16 mouse cellular contexts compared by ENCODE assay signal in the genomic region with DNA sequence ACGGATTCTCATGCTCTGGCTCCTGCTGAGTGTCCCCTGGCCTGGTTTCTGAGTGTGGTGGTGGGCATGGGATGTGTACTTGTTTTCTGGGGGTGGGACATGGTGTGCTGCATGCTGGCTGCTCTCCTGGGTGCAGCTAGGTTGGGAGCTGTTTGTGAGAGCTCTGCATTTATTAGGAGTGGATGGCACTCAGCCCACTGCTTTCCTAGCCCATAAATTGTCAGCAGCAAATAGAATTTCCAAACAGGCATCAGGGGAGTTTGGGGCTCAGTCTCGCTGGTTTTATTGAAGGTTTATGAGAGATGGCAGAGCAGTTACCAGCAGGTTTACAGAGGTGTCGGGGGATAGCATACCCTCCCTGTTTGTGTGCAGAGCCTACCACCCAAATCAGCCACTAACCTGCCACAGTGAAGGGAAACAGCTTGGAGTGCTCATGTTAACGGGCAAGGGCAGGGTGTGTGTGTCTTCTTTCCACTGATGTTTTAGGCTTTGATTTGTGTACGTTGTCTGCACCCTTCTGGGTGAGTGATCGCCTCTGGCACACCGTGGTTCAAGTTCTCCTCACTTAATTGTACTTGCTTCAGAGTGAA.
DNase-seq lines count a peak whose midpoint lies in the region; ATAC-seq and TF ChIP-seq lines count a peak whose summit lies in the region.
"Had no signal": no experiment of that assay in that cellular context is flagged by ENCODE, and none has a peak within 500 bp of the region (broad histone marks: within the 10 kb centered on the region; RNA-seq: fewer than 3 reads in every experiment).

No protein-coding gene starts in this region.

- no peak for TF ChIP-seq CTCF in layer of hippocampus, adult 2 months (conservative IDR thresholded peaks at IDR 0.05)

- peak; percentile 34 for DNase-seq in adrenal gland, postnatal 14 days
- DNase-seq in adrenal gland, postnatal 25 days: no peak
- DNase-seq in layer of hippocampus, adult 2 months (ENCODE audit: low spot score in 2 of 2): peak in 1 of 2 experiments; percentile 41
- DNase-seq in layer of hippocampus, postnatal 25 days (ENCODE audit: extremely low spot score in 1 of 2, low spot score in 1 of 2): no peak
- no peak for DNase-seq in heart, embryonic 10.5 days (ENCODE audit: low spot score)
- DNase-seq in left cerebral cortex, adult 18-20 months (ENCODE audit: low spot score in 2 of 2): no peak
- DNase-seq: cerebellum, adult 11-12 months; gastrocnemius, postnatal 25 days; kidney, postnatal 10 days; thymus, postnatal 36 days had no signal

- peak overlapping the region; percentile 55 for H3K27ac ChIP-seq in layer of hippocampus, adult 2 months
- H3K27ac ChIP-seq in hindbrain, embryonic 16.5 days (ENCODE audit: low read depth, low read length): no peak overlapping the region; the same call in 1 of the 2 replicates
- H3K27ac ChIP-seq in neural tube, embryonic 13.5 days (replicated peaks): peak overlapping the region; percentile 87
- no peak overlapping the region for H3K27ac ChIP-seq in heart, embryonic 10.5 days
- H3K27ac ChIP-seq: embryonic facial prominence, embryonic 12.5 days; heart, embryonic 13.5 days; lung, embryonic 15.5 days had no signal

- no peaks in the 10 kb centered on the region for H3K27me3 ChIP-seq in hindbrain, embryonic 16.5 days (replicated peaks; ENCODE audit: control insufficient read depth, insufficient read depth, low read length)
- H3K27me3 ChIP-seq in neural tube, embryonic 13.5 days: no peaks in the 10 kb centered on the region
- H3K27me3 ChIP-seq in heart, embryonic 10.5 days (ENCODE audit: insufficient read depth, poor library complexity, severe bottlenecking): no peaks in the 10 kb centered on the region
- H3K27me3 ChIP-seq: embryonic facial prominence, embryonic 12.5 days; lung, embryonic 15.5 days had no signal

- no peaks in the 10 kb centered on the region for H3K36me3 ChIP-seq in hindbrain, embryonic 16.5 days (ENCODE audit: control insufficient read depth, insufficient read depth, low read length)
- no peaks in the 10 kb centered on the region for H3K36me3 ChIP-seq in neural tube, embryonic 13.5 days
- H3K36me3 ChIP-seq in heart, embryonic 10.5 days: no peaks in the 10 kb centered on the region
- H3K36me3 ChIP-seq: embryonic facial prominence, embryonic 12.5 days; heart, embryonic 13.5 days; lung, embryonic 15.5 days had no signal

- peak; percentile 50; the same call in 1 of the 2 replicates for ATAC-seq in hindbrain, embryonic 16.5 days
- ATAC-seq in neural tube, embryonic 13.5 days (ENCODE audit: low read depth): peak; percentile 75

- no peaks in the 10 kb centered on the region for H3K9me3 ChIP-seq in hindbrain, embryonic 16.5 days (ENCODE audit: control insufficient read depth, low read length)
- no peaks in the 10 kb centered on the region for H3K9me3 ChIP-seq in neural tube, embryonic 13.5 days
- H3K9me3 ChIP-seq in heart, embryonic 10.5 days: no peaks in the 10 kb centered on the region
- H3K9me3 ChIP-seq: embryonic facial prominence, embryonic 12.5 days; heart, embryonic 13.5 days; lung, embryonic 15.5 days had no signal

- H3K4me3 ChIP-seq in layer of hippocampus, adult 2 months: no peak overlapping the region
- no peak overlapping the region for H3K4me3 ChIP-seq in hindbrain, embryonic 16.5 days (ENCODE audit: low read length)
- H3K4me3 ChIP-seq in neural tube, embryonic 13.5 days: no peak overlapping the region
- H3K4me3 ChIP-seq in heart, embryonic 10.5 days: no peak overlapping the region
- H3K4me3 ChIP-seq: embryonic facial prominence, embryonic 12.5 days; heart, embryonic 13.5 days; lung, embryonic 15.5 days had no signal

- WGBS in hindbrain, embryonic 16.5 days: 45% methylated on average over 7 of the region's 7 CpGs
- 24% methylated on average over 7 of the region's 7 CpGs for WGBS in neural tube, embryonic 13.5 days
- 66% methylated on average over 7 of the region's 7 CpGs for WGBS in heart, embryonic 10.5 days

- H3K4me1 ChIP-seq in hindbrain, embryonic 16.5 days (ENCODE audit: control insufficient read depth, insufficient read depth, low read depth, low read length): peaks cover 3% of the 10 kb centered on the region
- peaks cover 46% of the 10 kb centered on the region for H3K4me1 ChIP-seq in neural tube, embryonic 13.5 days (replicated peaks)
- H3K4me1 ChIP-seq in heart, embryonic 10.5 days: peaks cover 14% of the 10 kb centered on the region; the same call in 1 of the 2 replicates
- H3K4me1 ChIP-seq: embryonic facial prominence, embryonic 12.5 days; lung, embryonic 15.5 days had no signal

- no peak overlapping the region for H3K9ac ChIP-seq in hindbrain, embryonic 16.5 days (ENCODE audit: low read depth, low read length)
- peak overlapping the region; percentile 23; the same call in 1 of the 2 replicates for H3K9ac ChIP-seq in neural tube, embryonic 13.5 days
- H3K9ac ChIP-seq: embryonic facial prominence, embryonic 12.5 days; heart, embryonic 13.5 days; lung, embryonic 15.5 days had no signal

- no peak overlapping the region for H3K4me2 ChIP-seq in hindbrain, embryonic 16.5 days (ENCODE audit: low read length)
- no peak overlapping the region for H3K4me2 ChIP-seq in neural tube, embryonic 13.5 days
- H3K4me2 ChIP-seq: embryonic facial prominence, embryonic 12.5 days; heart, embryonic 13.5 days; liver, embryonic 11.5 days; lung, embryonic 15.5 days had no signal

Comparison
In these comparisons a context has a peak if more than half of its experiments do, and no peak if none do; other contexts are left out.
1. H3K27ac ChIP-seq: peak in layer of hippocampus, adult 2 months (single experiment) and neural tube, embryonic 13.5 days (single experiment); none in hindbrain, embryonic 16.5 days (single experiment) and heart, embryonic 10.5 days (single experiment).